Mouse (Mus musculus) ES-Bruce4 (cell line): ENCODE data around the gene Ank2.
A peak's percentile ranks its signal among the peaks of the same experiment; 100 is the strongest.

ENCODE experiments used
- CTCF ChIP-seq: IDR thresholded peaks from one replicate; pipeline ENCODE4 v1.8.1; 2011; ENCODE audit warnings: low read depth, low read length
- POLR2A ChIP-seq: IDR thresholded peaks from one replicate; pipeline ENCODE4 v1.8.1; 2011; ENCODE audit warnings: low read length; ENCODE audit not compliant: insufficient read depth

- TF ChIP-seq CTCF, result peak; percentile 15
- TF ChIP-seq POLR2A, result no peak
Measured at GRCm38 (mm10) chr3:127004860-127005633, 494.1 kb downstream of the Ank2 start.
